Mouse (Mus musculus) kidney, adult 2 months (tissue): ENCODE data around the gene Lcmt1. TPM values are rescaled to one million over a fixed set of nuclear protein-coding genes. Genes with fewer than 3 reads are reported as not detected.

Experiments used
- DNase-seq: peaks from one replicate; pipeline ENCODE4 v3.0.0; 2021
- H3K27ac ChIP-seq: fragments of 200-500 bp; 2 replicates; pipeline ENCODE4 v1.5.1; 2012; ENCODE audit warnings: low read depth, low read length, control low read depth, inconsistent platforms; ENCODE audit not compliant: insufficient read depth
- H3K27me3 ChIP-seq: fragments of 200-500 bp; replicated peaks from 2 replicates; pipeline ENCODE4 v1.6.1; 2012; ENCODE audit warnings: mild to moderate bottlenecking, moderate library complexity, low read length, inconsistent platforms; ENCODE audit not compliant: control insufficient read depth, insufficient read depth
- H3K36me3 ChIP-seq: fragments of 200-500 bp; 2 replicates; pipeline ENCODE4 v1.6.1; 2012; ENCODE audit warnings: mild to moderate bottlenecking, moderate library complexity, low read length, inconsistent platforms; ENCODE audit not compliant: control insufficient read depth, insufficient read depth
- H3K4me1 ChIP-seq: fragments of 200-500 bp; 2 replicates; pipeline ENCODE4 v1.6.1; 2011; ENCODE audit warnings: low read length; ENCODE audit not compliant: control insufficient read depth, insufficient read depth
- H3K4me3 ChIP-seq: fragments of 200-500 bp; 2 replicates; pipeline ENCODE4 v1.5.1; 2011; ENCODE audit warnings: mild to moderate bottlenecking, low read depth, low read length, control low read depth; ENCODE audit not compliant: insufficient read depth
- CTCF ChIP-seq: fragments of 200-500 bp; conservative IDR thresholded peaks from 2 replicates; pipeline ENCODE4 v1.5.1; 2011; ENCODE audit warnings: low read depth, mild to moderate bottlenecking, control low read depth, low read length, moderate library complexity, mixed read lengths; ENCODE audit not compliant: insufficient read depth, insufficient read length
- POLR2A ChIP-seq: fragments of 200-500 bp; IDR thresholded peaks from one replicate; pipeline ENCODE4 v1.6.1; 2011; ENCODE audit warnings: low read depth, low read length, control low read depth
- WGBS: fragments of 180-500 bp; shearing (Covaris S2); methylation state at CpG from one replicate; pipeline ENCODE4 v1.1.7; 2018; 5-methylcytosine and 5-hydroxymethylcytosine counted together
- polyA plus RNA-seq: library from polyadenylated mRNA; depleted of rRNA; stranded (reverse); fragments of >200 nt; gene quantifications from 2 replicates; pipeline ENCODE4 v1.2.3, GENCODE M21; 2012; rRNA removed

Gene Lcmt1
- polyA plus RNA-seq, 1 experiment: 26.9 TPM

- no peak overlapping the region for H3K27ac ChIP-seq
- TF ChIP-seq POLR2A: no peak
- no peak for TF ChIP-seq CTCF
- H3K27me3 ChIP-seq: no peaks in the 10 kb centered on the region
- WGBS: 94% methylated on average over 4 of the region's 4 CpGs
- H3K4me1 ChIP-seq: peaks cover 4% of the 10 kb centered on the region
- no peaks in the 10 kb centered on the region for H3K36me3 ChIP-seq
- no peak for DNase-seq
- H3K4me3 ChIP-seq: no peak overlapping the region
Measured at GRCm38 (mm10) chr7:123458309-123458708, 88.7 kb downstream of the Lcmt1 start.

GRCm38 (mm10) chr7:123459247-123459646, 89.7 kb downstream of the Lcmt1 start:
- WGBS: 83% methylated on average over 4 of the region's 4 CpGs
- no peaks in the 10 kb centered on the region; the same call in 1 of the 2 replicates for H3K4me1 ChIP-seq
- no peak for DNase-seq
- no peaks in the 10 kb centered on the region for H3K27me3 ChIP-seq
- H3K36me3 ChIP-seq: no peaks in the 10 kb centered on the region
- no peak for TF ChIP-seq POLR2A
- TF ChIP-seq CTCF: no peak
- H3K4me3 ChIP-seq: no peak overlapping the region
- no peak overlapping the region for H3K27ac ChIP-seq

DNA sequence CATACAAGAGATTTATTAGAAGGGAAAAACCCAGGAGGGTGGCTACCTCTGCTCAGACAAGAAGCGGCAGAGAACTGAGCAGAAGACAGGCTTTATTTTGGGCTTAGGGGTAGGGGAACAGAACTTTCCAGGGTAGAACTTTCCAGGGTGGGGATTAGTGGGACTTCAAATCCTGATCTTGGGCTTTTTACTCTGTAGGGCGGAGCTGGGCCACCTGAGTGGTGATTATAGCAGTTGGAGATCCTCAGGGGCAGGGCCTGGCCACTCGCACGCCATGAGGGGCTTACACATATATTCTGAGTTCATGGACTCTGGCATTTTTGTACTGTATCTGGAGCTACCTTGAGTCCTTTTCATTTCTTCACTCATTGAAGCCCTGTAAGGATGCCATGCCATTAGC, 91.7 kb downstream of the Lcmt1 start:
- WGBS: 96% methylated on average over 4 of the region's 4 CpGs
- no peak for DNase-seq
- Histone ChIP-seq H3K36me3 (no peaks in the 10 kb centered on the region), H3K27me3 (no peaks in the 10 kb centered on the region), H3K4me1 (no peaks in the 10 kb centered on the region; the same call in 1 of the 2 replicates), H3K4me3 (no peak overlapping the region), H3K27ac (no peak overlapping the region)
- TF ChIP-seq CTCF (no peak), POLR2A (no peak)

DNA sequence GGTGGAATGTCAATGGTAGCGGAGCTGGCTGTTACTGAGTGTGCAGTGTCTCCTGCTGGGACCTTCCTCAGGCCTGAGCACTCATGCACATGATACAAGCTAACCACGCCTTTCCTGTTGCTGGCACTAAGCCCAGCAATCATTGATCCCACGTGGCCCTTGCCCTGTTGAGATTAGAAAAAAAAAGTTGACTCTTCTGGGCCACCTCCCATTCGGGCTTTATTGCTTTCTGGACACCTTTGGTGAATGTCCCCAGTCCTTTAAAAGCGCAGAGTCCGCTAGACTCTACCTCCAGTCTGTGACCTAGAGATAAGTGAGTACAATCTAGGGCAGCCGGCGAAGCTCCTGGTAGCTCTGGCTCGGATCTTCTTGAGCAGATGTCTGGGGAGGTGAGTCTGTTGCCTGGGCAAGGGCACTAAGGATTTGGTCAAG, 92.5 kb downstream of the Lcmt1 start, which contains the start of gene Aqp8:
Gene Aqp8, plus strand, starts transcription at position 222 of the 432 bp plus-strand sequence.
- no peaks in the 10 kb centered on the region; the same call in 1 of the 2 replicates for H3K4me1 ChIP-seq
- H3K27me3 ChIP-seq: no peaks in the 10 kb centered on the region
- H3K4me3 ChIP-seq: no peak within 1 kb of the TSS
- no peak within 1 kb of the TSS for H3K27ac ChIP-seq
- no peaks in the 10 kb centered on the region for H3K36me3 ChIP-seq
- DNase-seq: peak; percentile 90
- 44% methylated on average over 9 of the region's 9 CpGs for WGBS
- TF ChIP-seq POLR2A: no peak
- TF ChIP-seq CTCF: peak; percentile 42

DNA sequence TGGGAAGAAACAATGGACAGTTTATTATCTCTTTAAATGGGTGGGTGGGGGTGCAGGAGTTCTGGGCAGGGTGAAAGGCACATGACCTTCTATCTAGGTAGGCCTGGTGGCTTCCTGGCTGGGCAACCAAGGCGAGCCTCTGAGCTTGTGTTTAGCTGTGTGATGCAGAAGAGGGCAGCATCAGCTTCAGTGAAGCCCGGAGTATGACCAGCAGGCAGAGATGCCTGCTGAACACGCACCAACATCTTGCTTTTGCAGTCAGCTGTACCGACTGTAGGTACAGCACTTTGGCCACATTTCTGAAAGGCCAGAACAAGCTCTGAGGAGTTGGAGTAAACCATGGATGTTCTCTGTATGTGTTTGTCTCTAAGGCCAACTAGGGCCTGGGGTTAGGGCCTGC, 94.0 kb downstream of the Lcmt1 start:
- Histone ChIP-seq H3K36me3 (no peaks in the 10 kb centered on the region), H3K27me3 (no peaks in the 10 kb centered on the region), H3K4me1 (no peaks in the 10 kb centered on the region; the same call in 1 of the 2 replicates), H3K27ac (no peak overlapping the region), H3K4me3 (no peak overlapping the region)
- WGBS: 83% methylated on average over 4 of the region's 4 CpGs
- no peak for DNase-seq
- no peak for TF ChIP-seq CTCF
- TF ChIP-seq POLR2A: no peak

DNA sequence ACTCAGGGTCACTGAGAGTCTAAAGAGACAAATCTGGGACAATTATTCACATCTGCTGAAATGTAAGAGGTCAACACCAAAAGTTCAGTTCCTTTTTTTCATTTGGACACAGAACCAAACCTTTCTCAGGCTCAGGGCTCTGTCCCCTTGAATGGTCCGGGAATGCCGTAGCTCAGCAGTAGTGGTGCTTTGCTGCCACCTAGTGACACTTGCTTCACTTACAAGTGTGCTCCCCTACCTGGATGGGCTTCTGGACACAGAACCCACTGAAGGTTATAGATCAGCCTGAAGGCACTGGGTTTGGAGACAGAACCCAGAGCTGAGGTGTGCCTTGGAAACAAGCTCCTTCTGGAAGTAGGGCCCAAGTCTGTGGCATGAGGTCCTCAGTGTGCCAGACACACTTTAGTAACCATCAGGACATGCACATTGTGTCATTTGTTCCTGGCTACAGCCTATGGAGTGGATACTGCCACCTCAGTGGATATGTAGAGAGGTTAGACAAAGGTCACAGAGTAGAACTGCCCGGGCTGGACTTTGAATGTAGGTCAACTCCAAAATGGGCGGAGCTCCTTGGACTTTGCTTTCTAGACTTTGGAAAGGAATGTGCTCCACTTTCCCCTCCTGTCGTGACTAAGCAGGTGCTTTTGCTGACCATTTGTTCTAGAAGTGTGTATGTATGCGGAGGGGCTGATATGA, 96.3 kb downstream of the Lcmt1 start:
- peak; percentile 84 for DNase-seq
- TF ChIP-seq CTCF: peak; percentile 98
- TF ChIP-seq POLR2A: no peak
- Histone ChIP-seq H3K27ac (no peak overlapping the region), H3K27me3 (no peaks in the 10 kb centered on the region), H3K4me3 (no peak overlapping the region), H3K4me1 (no peaks in the 10 kb centered on the region; the same call in 1 of the 2 replicates), H3K36me3 (no peaks in the 10 kb centered on the region)
- WGBS: 17% methylated on average over 6 of the region's 6 CpGs

DNA sequence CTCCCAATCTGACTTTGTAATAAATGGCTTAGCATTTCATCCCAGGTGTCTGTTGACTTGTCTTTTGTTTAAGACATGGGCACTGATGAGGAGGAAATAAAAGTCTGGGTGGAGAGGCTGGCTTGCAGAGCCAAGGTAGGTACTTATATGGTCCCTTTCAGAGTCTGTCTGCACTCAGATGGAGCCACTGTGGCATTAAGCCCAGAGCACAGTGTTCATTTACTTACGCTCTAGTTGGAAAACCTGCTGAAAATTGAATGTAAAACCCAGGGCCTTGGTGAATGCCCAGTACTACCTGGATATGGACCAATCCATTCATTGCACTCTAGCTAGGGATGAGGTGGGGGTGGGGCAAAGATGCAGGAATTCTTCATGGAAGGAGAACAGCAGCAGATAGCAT, 98.4 kb downstream of the Lcmt1 start:
- 87% methylated on average over 1 of the region's 1 CpGs for WGBS
- Histone ChIP-seq H3K4me1 (no peaks in the 10 kb centered on the region), H3K27ac (no peak overlapping the region), H3K27me3 (no peaks in the 10 kb centered on the region), H3K4me3 (no peak overlapping the region), H3K36me3 (no peaks in the 10 kb centered on the region)
- DNase-seq: no peak
- no peak for TF ChIP-seq POLR2A
- TF ChIP-seq CTCF: no peak

Other genes starting within 250 kb of the Lcmt1 start
- 28.9 and 33.4 TPM in 2 replicates for gene Tnrc6a, start 245.9 kb upstream of the Lcmt1 start, polyA plus RNA-seq
- gene Slc5a11, start 155.0 kb upstream of the Lcmt1 start, polyA plus RNA-seq: 107 and 133 TPM in 2 replicates
- 20.0 and 21.0 TPM in 2 replicates for gene Arhgap17, start 131 bp downstream of the Lcmt1 start, polyA plus RNA-seq
- 1.1 TPM in 2 replicates for gene Aqp8, start 92.5 kb downstream of the Lcmt1 start, polyA plus RNA-seq
- 0.06 and 0.07 TPM in 2 replicates for gene Zkscan2, start 130.7 kb downstream of the Lcmt1 start, polyA plus RNA-seq